Mouse (Mus musculus) right cerebral cortex, postnatal 36 days (tissue): ENCODE measurements around the gene Olfr1289.

Experiments
- DNase-seq, 2 experiments: peaks; one replicate each; pipeline ENCODE4 v3.0.0; 2022; ENCODE audit warnings: low spot score in 2 of 2, mixed read lengths in 1 of 2

The Olfr1289 gene

GRCm38 (mm10) chr2:111480519-111480918, at the start of gene Olfr1289:
Olfr1289 (plus strand) TSS chr2:111480819.
- no peak for DNase-seq

DNA sequence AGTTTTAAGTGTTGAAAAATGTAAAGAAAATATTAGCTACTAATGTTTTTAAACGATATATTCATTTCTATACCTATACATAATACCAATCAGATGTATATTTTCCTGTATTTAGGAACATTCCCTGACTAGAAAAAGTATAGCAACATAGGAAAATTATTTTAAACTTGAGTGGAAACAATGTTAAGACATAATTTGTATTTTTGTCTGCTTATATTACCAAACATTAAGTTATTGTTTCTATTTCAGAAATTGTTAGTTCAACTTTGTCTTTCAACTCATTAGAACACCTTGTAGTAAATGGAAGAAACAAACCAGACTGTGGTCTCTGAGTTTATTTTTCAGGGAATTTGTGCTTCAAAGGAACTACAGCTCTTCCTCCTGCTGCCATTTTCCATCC, 31.8 kb upstream of the Olfr1289 start, which contains the start of gene Olfr1287:
Gene Olfr1287, plus strand, starts transcription at position 301 of the 400 bp plus-strand sequence.
- DNase-seq = no peak

DNA sequence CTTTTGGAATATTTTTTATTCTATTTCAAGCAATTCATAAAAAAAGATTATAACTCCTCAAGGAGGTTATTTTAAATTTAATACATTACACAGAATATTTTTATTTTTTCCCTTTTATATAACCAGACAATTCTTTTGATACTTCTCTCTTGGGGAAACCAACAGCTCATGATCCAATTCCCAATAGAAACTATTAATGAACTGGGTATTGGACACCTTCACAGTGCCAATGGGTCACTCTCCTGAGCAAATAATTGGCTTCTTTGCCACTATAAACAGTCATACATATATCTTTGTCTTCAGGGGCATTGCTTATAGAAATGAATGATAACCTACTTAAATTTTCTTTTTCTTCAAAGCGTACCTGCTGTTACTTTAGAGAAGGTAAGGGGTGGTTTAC, 6.8 kb upstream of the Olfr1289 start, which contains the start of gene Olfr1288:
Gene Olfr1288, plus strand, starts transcription at position 301 of the 400 bp plus-strand sequence.
- DNase-seq = no peak

DNA sequence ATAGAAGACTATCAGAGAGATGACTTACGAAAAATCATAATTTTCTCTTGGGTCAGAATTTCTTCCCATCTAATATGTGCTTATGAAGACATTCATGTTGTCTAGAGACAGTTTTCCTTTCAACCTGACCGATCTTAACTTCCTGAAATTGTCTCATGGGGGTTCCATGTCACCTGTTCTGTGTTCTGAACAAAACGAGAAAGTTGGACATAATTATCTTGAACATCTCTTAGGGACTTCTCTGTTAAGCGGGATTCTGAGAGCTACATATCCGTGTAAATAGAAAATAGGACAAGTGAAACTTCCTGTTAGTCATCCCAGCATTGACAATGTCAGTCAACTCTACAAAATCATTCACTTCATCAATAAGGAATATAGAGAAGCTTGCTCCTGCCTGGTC, 13.1 kb downstream of the Olfr1289 start, which contains the start of gene Olfr1290:
Gene Olfr1290, minus strand, starts transcription at position 101 of the 400 bp plus-strand sequence.
- no peak for DNase-seq

DNA sequence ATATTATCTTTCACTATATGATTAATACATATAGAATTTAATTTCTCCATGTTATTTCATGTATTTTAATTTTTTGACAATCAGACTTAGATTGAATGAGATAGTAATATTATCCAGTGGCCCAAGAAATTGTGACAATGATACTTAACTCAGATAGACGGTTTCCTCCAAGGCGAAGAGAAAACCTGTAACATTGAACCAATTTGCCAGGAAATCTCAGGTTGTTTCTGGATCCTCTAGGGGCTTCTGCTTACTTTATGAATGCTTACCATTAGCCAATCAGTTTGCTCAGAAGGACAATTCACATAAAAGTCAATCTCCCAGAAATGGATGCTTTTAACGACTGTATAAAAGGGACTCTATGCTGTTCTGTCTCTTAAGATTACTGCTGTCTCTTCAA, 16.3 kb downstream of the Olfr1289 start, which contains the start of gene Olfr1291-ps1:
Gene Olfr1291-ps1, plus strand, starts transcription at position 301 of the 400 bp plus-strand sequence.
- DNase-seq = no peak

GRCm38 (mm10) chr2:111517451-111517850, 36.8 kb downstream of the Olfr1289 start:
- DNase-seq = no peak

- no peak for DNase-seq
Observed at GRCm38 (mm10) chr2:111524903-111525302, 44.3 kb downstream of the Olfr1289 start, which contains the start of gene Olfr1293-ps. Olfr1293-ps (plus strand) TSS chr2:111525203.
